Mouse (Mus musculus) embryo, embryonic 11 days (tissue): ENCODE results near the gene Pip5k1b.
"Not testable (repeated sequence)": the region's sequence is repeated elsewhere in the genome, so short reads cannot be mapped to it uniquely, and the experiment has no call there.

Source experiments
- DNase-seq: peaks from one replicate; pipeline ENCODE4 v3.0.0-alpha.2; 2015

Gene Pip5k1b

DNA sequence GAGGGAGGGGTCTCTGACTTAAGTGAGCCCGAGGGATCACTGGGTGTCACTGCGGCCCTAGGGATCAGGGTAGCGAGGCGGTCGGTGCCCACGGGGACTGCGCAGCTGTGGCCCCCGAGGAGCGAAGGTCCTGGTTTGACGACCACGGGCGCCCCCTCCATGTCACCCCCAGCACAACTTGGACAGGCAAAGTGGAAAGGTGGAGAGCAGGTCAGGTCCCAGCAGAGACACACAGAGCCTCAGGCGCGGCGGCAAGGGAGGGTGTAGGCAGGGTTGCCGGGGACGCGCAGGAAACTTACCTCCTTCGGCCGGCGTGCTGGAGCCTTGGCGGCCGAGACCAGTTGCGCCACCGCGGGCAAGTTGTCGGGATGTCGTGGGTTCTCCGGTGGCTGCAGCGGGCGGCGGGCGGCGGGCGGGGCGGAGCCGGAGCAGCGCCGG lies at the start of gene Pip5k1b:
Gene Pip5k1b (minus strand): TSS at position 407 of the 438 bp plus-strand sequence.
- peak; percentile 77 for DNase-seq

DNA sequence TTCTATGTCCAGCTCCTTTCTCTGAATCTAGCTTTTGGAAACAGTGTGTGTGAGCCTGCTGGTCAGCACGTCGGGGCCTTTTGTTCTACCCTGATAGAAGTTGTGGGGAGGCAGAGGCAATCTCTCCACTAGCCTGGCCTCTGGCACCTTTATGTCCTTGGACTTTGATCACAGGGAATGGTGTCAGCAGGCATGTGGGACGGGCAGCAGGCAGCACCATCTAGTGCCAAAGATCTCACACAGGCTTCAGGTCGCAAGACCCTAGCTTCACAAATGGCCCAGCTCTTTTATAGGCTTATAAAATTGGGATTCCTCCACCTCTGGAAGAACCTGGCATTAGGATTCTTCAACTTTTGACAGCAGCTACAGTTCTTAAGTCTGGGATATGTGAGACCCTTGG lies 48.4 kb upstream of the Pip5k1b start:
- no peak for DNase-seq

DNA sequence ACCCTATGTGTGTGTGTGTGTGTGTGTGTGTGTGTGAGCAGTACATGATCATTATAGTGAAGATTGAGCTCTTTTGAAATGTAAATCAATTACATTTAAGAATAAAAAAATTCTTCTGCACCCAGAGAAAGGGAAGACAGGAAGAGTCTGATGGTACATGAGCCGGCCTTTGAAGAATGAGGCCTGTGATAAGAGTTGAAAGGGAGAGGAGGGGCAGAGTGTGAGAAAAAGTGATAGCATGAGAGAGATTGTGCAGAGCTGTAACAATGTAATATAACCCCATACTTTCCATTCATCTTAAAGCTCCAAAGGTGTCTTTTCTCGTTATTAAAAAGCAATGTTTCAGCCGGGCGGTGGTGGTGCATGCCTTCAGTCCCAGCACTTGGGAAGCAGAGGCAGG lies 47.8 kb upstream of the Pip5k1b start:
- no peak for DNase-seq

DNA sequence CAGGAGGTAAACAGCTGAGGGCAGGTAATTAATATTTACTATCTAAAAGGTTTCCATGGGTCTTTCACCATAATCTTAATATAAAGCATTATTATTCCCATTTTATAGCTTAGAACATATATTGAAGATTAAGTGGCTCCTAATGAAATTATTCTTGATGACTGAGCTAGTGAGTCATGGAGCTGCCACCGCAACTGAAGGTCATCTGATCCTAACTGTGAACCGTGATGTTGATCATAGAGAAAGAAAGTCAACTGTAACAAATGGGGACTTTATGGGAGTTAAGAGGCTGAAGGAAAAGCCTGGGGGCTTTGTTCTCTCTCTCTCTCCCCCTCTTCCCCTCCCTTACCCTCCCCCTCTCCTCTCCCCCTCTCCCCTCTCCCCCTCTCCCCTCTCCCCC lies 31.1 kb upstream of the Pip5k1b start:
- DNase-seq, result no peak

DNA sequence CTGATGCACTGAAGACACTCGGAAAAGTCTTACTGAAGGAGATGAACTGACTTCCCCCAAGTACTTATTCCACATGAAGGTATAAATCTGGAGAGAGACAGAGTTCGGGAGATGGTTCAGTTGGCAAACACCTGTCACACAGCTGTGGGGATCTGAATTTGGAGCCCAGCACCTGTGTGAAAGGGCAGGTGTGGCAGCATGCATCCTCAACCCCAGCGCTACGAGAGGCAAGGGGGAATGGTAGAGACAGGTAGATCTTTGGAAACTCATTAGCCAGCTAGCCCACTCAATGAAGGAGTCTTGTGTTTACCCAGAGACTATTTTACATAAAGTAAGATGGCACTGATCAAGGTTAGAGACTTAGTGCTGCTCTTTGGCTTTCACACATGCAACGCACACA lies 29.5 kb upstream of the Pip5k1b start:
- no peak for DNase-seq

DNA sequence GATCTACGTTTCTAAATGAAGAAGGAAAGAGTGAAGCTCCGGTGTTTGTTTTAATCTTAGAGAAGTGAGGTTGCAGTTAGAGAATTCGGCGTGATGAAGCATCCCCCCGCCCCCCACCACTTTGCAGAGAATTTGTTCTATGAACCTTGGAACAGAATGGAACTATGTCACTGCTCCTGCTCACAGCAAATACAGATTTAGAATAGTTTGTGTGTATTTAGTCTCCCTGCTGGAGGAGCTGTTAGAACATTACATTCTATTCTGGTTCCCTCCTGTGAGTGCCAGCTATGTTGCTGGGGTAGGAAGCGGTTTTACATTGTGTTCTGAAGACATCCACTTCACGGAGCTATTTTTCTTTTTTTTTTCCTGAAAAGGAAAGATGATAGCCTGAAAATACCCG lies 28.3 kb upstream of the Pip5k1b start:
- DNase-seq, result no peak

DNA sequence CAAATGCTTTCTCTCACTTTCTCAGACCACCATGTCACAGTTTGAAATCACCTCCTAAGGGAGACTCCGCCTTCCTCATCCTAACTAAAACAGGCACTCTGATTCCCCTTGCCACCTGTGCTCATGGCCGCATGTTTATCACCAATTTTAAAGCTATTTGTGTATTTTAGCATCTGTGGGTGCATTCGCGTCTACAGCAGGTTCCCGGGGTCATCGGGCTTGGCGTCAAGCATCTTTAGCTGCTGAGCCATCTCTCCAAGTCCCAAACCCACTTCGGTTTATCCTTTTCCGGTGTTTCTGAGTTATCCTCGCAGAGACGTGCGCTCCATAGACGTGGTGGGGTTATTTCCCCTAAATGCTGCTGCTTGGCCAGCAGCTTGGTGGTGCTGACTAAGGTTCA lies 20.5 kb upstream of the Pip5k1b start:
- DNase-seq, result no peak

DNA sequence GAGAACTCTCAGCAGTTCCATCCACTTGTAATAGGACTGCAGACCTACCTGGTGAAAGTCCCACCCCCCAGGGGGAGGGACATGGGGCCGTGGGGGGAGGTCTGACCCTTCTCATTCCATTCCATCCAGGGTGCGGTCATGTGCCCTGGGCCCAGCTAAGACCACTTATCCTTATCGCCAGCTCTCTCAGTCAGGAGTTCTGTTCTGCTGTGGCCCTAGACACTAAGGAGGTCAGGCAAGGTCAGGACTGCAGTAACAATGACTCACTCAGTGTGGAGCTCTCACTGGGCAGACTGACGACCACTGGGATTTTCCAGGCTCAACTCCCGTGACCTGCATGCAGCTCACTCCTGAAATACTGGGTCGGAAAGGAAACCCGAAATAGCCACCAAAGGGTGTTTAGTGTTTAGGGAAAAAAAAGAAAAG lies 16.1 kb upstream of the Pip5k1b start:
- DNase-seq, result peak; percentile 30

DNA sequence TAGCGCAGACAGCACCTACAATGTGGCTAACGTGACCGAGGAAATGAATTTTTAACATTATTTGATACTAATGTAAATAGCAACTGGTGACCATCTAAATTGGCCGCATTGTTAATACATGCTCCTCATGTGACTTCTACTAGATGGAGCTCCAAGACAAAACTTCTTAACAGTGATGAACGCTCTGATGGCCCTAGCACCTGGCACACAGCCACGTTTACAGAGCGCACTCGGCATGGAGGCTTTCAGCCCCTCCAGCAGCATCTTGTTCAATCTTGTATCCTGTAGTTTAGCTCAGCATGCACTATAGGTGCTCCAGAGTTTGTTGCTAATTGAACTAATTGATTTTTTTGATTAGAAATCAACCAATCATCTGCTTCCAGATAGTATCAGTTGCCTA lies 15.3 kb upstream of the Pip5k1b start:
- DNase-seq, result no peak

DNA sequence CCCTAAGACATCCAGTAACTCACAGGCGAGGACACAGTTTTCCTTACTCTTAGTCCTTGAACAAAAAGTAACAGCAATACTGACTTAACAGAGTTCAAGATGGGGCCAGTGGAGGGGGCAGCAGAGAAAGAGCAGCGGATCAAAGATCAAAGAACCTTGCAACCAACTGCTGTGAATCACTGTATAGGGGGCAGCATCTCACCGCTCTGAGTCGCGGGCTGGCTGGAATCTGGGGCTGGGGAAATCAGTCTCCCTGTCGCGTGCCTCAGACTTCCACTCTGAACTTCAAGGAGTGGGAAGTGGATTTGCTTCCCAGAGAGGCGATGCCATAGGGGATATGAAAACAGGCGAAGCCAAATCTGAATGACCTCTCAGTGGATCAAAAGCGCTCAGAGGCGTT lies 1.8 kb upstream of the Pip5k1b start:
- peak; percentile 81 for DNase-seq

DNA sequence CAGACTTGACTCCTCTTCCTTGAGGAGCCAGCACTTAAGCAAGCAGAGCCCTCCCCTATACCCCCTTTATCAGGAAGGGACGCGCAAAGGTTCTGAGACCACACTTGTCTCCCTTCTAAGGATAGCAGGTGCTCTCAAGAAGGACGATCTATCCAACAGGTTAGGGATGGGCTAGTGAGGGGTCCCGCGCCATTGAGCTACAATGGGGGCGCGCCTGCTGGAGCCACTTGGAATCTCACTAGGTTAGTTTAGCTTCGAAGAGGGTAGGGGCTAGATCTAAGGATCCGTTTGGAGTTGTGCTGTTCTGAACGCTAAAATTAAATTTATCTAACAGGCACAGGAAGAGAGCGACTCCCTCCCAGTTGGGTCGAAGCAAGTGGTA lies 904 bp upstream of the Pip5k1b start:
- DNase-seq, result peak; percentile 41

DNA sequence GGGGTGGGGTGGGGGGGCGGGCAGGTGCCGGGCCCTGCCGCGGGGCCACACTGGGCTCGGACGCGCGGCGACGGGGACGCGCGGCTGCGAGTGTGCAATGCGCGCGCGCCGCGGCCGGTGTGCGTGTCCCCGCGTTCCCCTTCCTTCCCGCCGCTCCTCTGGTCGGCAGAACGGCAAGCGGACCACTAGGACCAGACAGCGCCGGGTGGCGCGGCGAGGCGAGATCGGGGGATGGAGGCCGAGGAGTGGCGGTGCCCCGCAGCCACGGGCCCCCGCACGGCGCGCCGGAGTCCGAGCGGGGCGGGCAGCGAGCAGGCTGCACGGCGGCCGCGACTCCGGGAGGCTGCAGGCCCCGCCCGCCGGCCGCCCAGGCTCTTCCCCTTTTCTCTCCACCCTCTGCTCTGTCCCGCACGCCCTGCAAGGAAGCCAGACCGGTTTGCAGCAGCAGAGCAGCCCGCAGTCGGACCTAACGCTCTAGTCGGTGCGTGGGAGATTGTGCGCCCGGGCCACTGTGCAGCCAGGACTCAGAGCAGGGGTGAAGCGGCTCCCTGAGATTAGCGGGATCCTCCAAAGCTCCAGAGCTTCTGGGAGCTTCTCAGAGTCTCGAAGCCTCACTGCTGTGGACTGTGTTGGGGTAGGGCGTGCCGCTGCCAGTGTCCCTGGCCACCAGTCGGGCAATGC lies 372 bp upstream of the Pip5k1b start:
- DNase-seq, result peak; percentile 84

DNA sequence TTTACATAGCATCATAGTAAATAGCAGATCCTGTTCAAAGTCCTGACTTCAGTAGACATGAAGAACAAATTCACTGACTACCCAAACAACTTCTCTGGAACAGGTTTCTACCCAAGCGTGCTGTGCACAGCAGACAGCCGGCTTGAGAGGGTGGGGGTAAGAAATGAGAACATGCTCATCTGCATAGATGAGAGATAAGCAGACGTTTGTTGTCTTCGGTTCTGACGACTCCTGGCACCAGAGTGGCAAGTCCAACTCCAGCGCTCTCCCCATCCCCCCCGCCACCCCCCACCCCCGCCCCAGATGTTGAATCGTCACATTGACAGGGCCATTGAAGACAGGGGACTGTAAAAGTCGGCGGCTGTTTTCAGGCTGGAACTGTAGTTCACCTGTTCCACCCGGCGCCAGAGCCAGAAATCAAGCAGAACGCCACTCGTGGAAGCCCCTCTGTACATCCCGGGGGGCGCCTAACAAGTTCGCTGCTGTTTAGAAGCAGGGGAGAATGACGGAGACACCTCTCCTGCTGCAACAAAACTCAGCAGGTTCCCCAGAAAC lies 684 bp downstream of the Pip5k1b start:
- peak; percentile 37 for DNase-seq

DNA sequence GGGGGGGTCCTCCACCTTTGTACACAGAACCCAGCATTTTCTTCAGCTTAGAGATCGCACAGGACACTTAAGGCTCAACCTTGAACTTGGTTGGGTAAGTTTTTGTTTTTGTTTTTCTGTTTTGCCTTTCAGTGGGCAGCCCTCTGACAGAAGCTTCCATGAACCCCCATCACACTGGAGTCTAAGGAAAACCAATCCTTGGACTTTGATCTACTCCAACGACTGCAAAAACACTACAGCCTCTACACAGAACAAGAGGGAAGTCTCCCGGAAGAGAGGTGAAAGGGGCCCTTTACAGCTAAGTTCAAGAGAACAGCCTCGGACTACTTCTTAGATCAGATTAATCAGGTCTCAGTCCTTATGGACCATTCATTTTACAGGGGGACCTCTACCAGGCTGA lies 1.2 kb downstream of the Pip5k1b start:
- DNase-seq, result no peak

DNA sequence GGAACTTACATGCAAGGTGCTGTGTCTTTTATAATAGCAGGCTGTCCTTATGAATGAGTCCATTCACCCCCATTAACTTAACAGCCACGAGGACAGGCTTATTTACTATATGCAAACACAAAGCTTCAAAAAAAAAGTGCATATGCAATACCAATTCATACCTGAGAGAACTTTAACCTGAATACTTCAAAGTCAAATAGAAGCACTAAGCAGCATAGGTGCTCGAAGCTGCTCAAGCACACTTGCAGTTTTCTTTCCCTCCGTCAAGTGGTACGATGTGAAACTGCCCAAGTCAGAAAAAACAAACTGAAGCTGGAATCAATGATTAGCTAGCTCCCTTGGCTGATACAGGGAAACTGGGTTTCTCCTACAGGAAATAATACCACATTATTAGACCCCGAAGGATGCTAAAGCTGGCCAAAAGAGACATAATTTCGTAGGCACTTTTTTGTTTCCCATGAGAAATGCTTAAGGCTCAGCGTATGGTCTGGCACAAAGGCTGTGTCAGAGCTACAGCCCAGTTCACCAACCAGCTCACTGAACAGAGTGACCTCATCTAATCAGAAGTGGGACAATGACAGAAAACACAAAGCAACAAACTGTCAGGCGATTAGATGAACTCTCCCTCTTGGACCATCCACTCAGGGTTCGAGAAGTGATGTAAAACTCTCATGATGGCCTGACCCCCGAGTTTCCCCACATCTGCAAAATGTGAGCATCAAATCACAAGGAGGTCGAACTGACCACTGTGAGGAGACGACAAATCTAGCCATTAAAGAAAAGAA lies 2.2 kb downstream of the Pip5k1b start:
- DNase-seq, result no peak

DNA sequence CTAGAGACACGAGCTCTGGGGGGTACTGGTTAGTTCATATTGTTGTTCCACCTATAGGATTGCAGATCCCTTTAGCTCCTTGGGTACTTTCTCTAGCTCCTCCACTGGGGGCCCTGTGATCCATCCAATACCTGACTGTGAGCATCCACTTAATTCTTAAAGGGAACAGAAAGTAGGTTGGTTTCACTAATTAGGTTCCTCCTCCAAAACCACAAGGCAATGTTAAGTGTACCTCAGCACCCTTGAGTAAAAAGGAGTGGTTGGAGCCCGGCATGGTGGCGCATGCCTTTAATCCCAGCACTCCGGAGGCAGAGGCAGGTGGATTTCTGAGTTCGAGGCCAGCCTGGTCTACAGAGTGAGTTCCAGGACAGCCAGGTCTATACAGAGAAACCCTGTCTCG lies 3.0 kb downstream of the Pip5k1b start:
- not testable (repeated sequence) for DNase-seq

DNA sequence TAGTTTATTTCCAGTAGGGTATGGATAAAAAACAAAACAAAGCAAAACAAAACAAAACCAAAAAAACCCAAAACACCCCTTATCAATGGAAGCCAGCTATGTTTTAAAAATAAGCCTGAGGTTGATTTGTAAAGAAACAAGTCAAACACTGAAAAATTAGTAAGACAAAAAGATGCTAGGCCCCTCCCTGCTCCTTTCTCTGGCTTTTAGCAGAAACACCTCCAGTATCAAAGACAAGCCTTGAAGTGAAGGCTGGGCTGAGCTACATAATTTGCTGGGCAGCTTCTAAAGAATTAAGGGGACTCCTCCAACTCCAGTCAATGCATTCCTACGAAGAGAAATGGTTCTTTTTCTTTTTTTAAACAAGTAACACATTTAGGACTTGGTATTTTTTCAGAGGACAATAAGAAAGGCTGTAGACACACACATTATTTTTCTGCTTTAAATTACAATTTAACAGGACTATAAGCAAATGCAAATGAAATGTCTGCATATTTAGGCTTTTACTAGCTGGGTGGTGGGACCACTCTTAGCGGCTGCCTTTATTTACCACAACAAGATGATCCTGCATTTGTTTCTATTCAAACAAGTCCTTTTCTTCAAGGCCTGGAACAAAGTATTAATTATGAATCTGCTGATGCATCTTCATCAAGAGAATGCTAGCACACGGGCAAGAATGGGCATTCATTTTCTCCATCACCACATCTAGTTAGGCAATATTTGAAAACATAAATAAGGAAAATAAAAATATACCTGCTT lies 4.3 kb downstream of the Pip5k1b start:
- no peak for DNase-seq

DNA sequence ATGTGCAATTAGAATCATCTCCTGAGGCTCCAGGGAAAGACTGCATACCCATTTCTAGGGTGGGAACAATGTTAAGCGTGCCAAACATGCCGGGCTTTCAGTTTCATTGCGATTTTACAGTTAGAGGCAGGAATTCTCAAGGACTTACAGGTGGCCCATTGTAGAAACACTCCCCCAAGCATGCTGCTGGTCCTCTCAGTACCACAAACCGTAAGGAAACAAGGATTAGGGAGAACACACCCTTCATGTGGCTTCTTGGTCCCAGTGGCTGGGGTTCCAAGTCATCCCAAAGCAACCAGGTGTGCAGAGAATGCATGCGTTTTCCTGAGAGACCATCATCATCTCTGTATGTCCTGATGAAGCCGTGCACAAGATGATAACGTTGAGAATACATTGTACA lies 4.9 kb downstream of the Pip5k1b start:
- DNase-seq, result no peak

DNA sequence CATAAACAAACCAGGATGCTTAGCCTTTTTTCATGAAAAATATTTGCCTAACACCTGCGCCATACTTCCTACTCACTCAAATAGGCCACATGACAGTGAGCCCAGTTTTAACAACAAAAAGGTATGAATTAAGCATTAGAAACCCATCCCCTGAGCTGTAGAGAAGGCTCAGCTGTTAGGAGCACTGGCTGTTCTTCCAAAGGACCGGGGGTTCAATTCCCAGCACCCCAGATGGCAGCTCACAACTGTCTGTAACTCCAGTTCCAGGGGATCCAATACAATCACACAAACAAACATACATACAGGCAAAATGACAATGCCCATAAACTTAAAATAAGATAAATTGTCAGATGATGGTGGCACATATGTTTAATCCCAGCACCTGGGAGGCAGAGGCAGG lies 5.7 kb downstream of the Pip5k1b start:
- DNase-seq, result no peak

DNA sequence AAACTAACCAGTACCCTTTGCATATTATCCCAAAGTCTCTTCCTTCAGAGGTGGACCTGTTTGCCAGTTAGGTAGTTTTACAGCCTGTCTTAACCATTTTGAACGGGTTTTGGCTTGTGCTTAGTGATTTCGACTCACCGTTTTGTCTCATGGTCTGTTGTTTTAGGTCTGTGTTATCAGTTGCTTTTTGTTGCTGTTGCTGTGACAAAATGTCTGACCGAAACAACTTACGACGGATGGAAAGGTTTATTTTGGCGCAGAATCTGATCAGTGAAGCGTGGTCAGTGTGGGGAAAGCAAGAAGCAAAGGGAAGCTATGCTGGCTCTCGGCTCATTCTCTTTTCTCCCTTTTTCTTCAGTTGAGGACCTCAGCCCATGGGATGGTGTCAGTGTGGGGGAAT lies 7.3 kb downstream of the Pip5k1b start:
- DNase-seq, result no peak

DNA sequence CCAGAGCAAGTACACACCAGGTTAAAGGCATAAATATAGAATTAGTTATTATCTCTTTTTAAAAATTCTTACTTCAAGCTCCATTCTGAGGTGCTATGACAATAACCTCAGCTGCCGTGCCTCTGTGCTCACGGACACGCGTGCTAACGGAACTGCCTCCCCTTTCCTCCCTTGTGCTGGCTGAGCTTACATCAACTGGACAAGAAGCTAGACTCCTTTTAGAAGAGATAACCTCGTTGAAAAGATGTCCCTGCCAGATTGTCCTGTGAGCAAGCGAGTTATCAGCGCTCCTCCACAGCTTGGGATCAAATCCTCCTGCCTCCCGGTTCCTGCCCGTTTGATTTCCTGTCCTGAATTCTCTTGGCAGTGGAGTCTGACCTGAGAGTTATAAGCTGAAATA lies 9.5 kb downstream of the Pip5k1b start:
- DNase-seq, result no peak

DNA sequence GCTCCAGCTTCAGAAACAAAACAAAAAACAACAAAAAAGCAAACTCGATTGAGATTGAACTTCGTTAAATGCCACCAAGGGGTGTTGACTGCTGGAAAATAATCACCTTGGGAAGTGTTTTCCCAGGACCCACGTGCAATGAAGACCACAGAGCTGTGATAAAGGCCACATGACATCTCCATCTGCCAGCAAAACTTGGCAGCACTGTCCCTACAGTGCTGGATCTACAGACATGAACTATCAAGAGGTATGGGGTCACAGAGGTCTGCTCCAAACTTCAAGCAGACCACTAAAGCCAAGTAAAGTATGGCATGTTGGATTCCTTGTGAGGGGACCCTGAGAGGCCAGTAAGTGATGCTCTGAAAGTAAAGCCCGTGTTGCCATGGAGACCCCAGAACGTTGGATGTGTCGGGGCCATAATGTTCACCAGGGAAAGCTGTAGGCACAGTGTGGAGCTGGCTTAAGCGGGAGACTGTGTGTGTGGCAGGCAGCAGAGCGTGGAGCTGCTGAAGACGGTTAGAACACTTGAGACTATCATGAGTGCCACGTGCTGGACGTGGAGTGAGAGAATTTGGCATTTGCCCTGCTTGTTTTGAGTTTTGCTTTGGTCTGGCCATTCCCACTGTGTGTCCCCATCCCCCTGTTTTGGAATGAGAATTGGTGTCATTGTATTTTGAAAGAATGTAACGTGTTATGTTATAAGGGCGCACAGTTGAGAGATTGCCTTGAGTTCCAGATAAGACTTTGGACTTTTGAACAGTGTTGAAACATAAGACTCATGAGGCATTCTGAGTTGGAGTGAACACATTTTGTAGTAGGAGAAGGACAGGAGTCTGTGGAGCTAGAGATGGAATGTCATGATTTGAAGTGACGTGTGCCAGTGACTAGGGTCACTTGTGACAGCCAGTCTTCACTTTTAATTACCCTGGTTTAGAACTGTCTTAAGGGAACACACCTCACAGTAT lies 12.0 kb downstream of the Pip5k1b start:
- DNase-seq, result no peak
